Mouse (Mus musculus) embryonic fibroblast, embryonic 13.5 days (primary cell): Measurements from ENCODE around the gene Gnai3. TPM values are rescaled to one million over a fixed set of nuclear protein-coding genes. Genes with fewer than 3 reads are reported as not detected.

Experiments
- H3K27ac ChIP-seq: 2 replicates; pipeline ENCODE4 v1.5.1; 2012; ENCODE audit warnings: low read length, control low read depth, inconsistent platforms; ENCODE audit not compliant: insufficient read depth
- H3K4me1 ChIP-seq: 2 replicates; pipeline ENCODE4 v1.6.1; 2011; ENCODE audit warnings: low read length; ENCODE audit not compliant: control insufficient read depth, insufficient read depth
- H3K4me3 ChIP-seq: 2 replicates; pipeline ENCODE4 v1.5.1; 2011; ENCODE audit warnings: mild to moderate bottlenecking, control low read depth, low read length; ENCODE audit not compliant: insufficient read depth
- CTCF ChIP-seq: IDR thresholded peaks from 2 replicates; pipeline ENCODE4 v1.5.1; 2011; ENCODE audit warnings: mild to moderate bottlenecking, control low read depth, low read length, moderate library complexity, borderline replicate concordance; ENCODE audit not compliant: insufficient read depth
- POLR2A ChIP-seq: IDR thresholded peaks from 2 replicates; pipeline ENCODE4 v1.6.1; 2011; ENCODE audit warnings: low read depth, mild to moderate bottlenecking, control low read depth, low read length, moderate library complexity
- polyA plus RNA-seq: library from polyadenylated mRNA; stranded (reverse); fragments of >200 nt; gene quantifications from 2 replicates; pipeline ENCODE4 v1.2.4, GENCODE M21; 2011; ENCODE audit warnings: low read depth; ENCODE audit not compliant: missing spikeins, insufficient read length

Gnai3 gene
- polyA plus RNA-seq, 1 experiment = 152 TPM

GRCm38 (mm10) chr3:108113591-108114289 lies 32.2 kb downstream of the Gnai3 start:
- Histone ChIP-seq H3K4me3 (no peak overlapping the region), H3K4me1 (no peaks in the 10 kb centered on the region), H3K27ac (no peak overlapping the region)
- TF ChIP-seq CTCF (no peak), POLR2A (no peak)

GRCm38 (mm10) chr3:108112666-108113065 lies 33.3 kb downstream of the Gnai3 start:
- H3K4me3 ChIP-seq = no peak overlapping the region
- H3K27ac ChIP-seq = no peak overlapping the region
- no peaks in the 10 kb centered on the region for H3K4me1 ChIP-seq
- no peak for TF ChIP-seq CTCF
- no peak for TF ChIP-seq POLR2A

- TF ChIP-seq POLR2A = no peak
- no peak for TF ChIP-seq CTCF
- H3K27ac ChIP-seq = no peak overlapping the region
- H3K4me1 ChIP-seq = no peaks in the 10 kb centered on the region
- H3K4me3 ChIP-seq = no peak overlapping the region
Measured at GRCm38 (mm10) chr3:108112246-108112645, 33.7 kb downstream of the Gnai3 start.

GRCm38 (mm10) chr3:108111320-108111719 lies 34.6 kb downstream of the Gnai3 start:
- TF ChIP-seq POLR2A (no peak), CTCF (no peak)
- Histone ChIP-seq H3K27ac (no peak overlapping the region), H3K4me3 (no peak overlapping the region), H3K4me1 (no peaks in the 10 kb centered on the region)

GRCm38 (mm10) chr3:108105281-108105680 lies 40.7 kb downstream of the Gnai3 start:
- Histone ChIP-seq H3K4me1 (no peaks in the 10 kb centered on the region), H3K4me3 (no peak overlapping the region), H3K27ac (no peak overlapping the region)
- TF ChIP-seq POLR2A (no peak), CTCF (no peak)

GRCm38 (mm10) chr3:108102075-108102474 lies 43.9 kb downstream of the Gnai3 start:
- TF ChIP-seq POLR2A (no peak), CTCF (no peak)
- Histone ChIP-seq H3K4me1 (no peaks in the 10 kb centered on the region), H3K27ac (no peak overlapping the region), H3K4me3 (no peak overlapping the region)

GRCm38 (mm10) chr3:108101594-108101993 lies 44.4 kb downstream of the Gnai3 start:
- TF ChIP-seq POLR2A (no peak), CTCF (no peak)

GRCm38 (mm10) chr3:108098316-108098715 lies 47.6 kb downstream of the Gnai3 start:
- H3K4me3 ChIP-seq = no peak overlapping the region
- peaks cover 7% of the 10 kb centered on the region for H3K4me1 ChIP-seq
- no peak for TF ChIP-seq POLR2A
- TF ChIP-seq CTCF = no peak
- no peak overlapping the region for H3K27ac ChIP-seq

More at GRCm38 (mm10) chr3:108101594-108101993, 44.4 kb downstream of the Gnai3 start:
- Histone ChIP-seq H3K4me1 (0 out of 2 replicates have a peak, but pooled peaks cover 2% of the 10 kb centered on the region), H3K4me3 (no peak overlapping the region), H3K27ac (no peak overlapping the region)

GRCm38 (mm10) chr3:108097656-108098055 lies 48.3 kb downstream of the Gnai3 start:
- TF ChIP-seq CTCF (no peak), POLR2A (no peak)
- Histone ChIP-seq H3K4me3 (no peak overlapping the region), H3K4me1 (peaks cover 7% of the 10 kb centered on the region), H3K27ac (no peak overlapping the region)

GRCm38 (mm10) chr3:108096726-108097125 lies 49.2 kb downstream of the Gnai3 start:
- Histone ChIP-seq H3K4me3 (no peak overlapping the region), H3K4me1 (peaks cover 7% of the 10 kb centered on the region), H3K27ac (peak overlapping the region; percentile 60)
- TF ChIP-seq POLR2A = no peak
- no peak for TF ChIP-seq CTCF
